Mouse (Mus musculus) kidney, postnatal 25 days (tissue): Measurements from ENCODE around the gene Gm21778.
"Not testable (repeated sequence)": the region's sequence is repeated elsewhere in the genome, so short reads cannot be mapped to it uniquely, and the experiment has no call there.

ENCODE experiments used
- DNase-seq, 2 experiments: peaks; one replicate each; pipeline ENCODE4 v3.0.0; 2021; ENCODE audit warnings: mixed read lengths in 2 of 2

Gene Gm21778

GRCm38 (mm10) chrY:5942160-5942559, at the start of gene Gm21778:
TSS of gene Gm21778 (plus strand) at chrY:5942460.
- DNase-seq = not testable (repeated sequence)
